Mouse (Mus musculus) liver, adult 2 months (tissue): ENCODE data around the gene Fbxw11.

Source experiments
- CTCF ChIP-seq: fragments of 200-500 bp; IDR thresholded peaks from 2 replicates; pipeline ENCODE4 v1.5.1; 2011; ENCODE audit warnings: low read depth, low read length, control low read depth
- POLR2A ChIP-seq: fragments of 200-500 bp; IDR thresholded peaks from 2 replicates; pipeline ENCODE4 v1.6.1; 2011; ENCODE audit warnings: low read length, control low read depth; ENCODE audit not compliant: insufficient read depth; ENCODE audit errors: extremely low read depth

- TF ChIP-seq CTCF: no peak
- no peak for TF ChIP-seq POLR2A
Measured at GRCm38 (mm10) chr11:32619866-32620456, 22.6 kb upstream of the Fbxw11 start.
